Mouse (Mus musculus) midbrain, embryonic 13.5 days (tissue): ENCODE data around the gene Asic2. TPM values are rescaled to one million over a fixed set of nuclear protein-coding genes. Genes with fewer than 3 reads are reported as not detected.

Experiments used
- ATAC-seq: fragments of 200-750 bp; cut with Nextera tagmentation; 2 replicates; pipeline ENCODE4 v1.8.0; 2017; ENCODE audit warnings: mild to moderate bottlenecking, moderate TSS enrichment, moderate library complexity
- H3K27ac ChIP-seq: fragments of 300-500 bp; sonication (generic); 2 replicates; pipeline ENCODE4 v1.5.1; 2015; ENCODE audit warnings: inconsistent platforms, mild to moderate bottlenecking, moderate library complexity
- H3K27me3 ChIP-seq: fragments of 300-500 bp; sonication (generic); 2 replicates; pipeline ENCODE4 v1.6.1; 2015; ENCODE audit warnings: mild to moderate bottlenecking, inconsistent platforms
- H3K36me3 ChIP-seq: fragments of 300-500 bp; sonication (generic); 2 replicates; pipeline ENCODE4 v1.6.1; 2015; ENCODE audit warnings: mild to moderate bottlenecking, inconsistent platforms
- H3K4me1 ChIP-seq: fragments of 300-500 bp; sonication (generic); replicated peaks from 2 replicates; pipeline ENCODE4 v1.6.1; 2015; ENCODE audit warnings: inconsistent platforms
- H3K4me2 ChIP-seq: fragments of 300-500 bp; sonication (generic); replicated peaks from 2 replicates; pipeline ENCODE4 v1.6.1; 2015; ENCODE audit warnings: moderate library complexity, mild to moderate bottlenecking, inconsistent platforms
- H3K4me3 ChIP-seq: fragments of 300-500 bp; sonication (generic); replicated peaks from 2 replicates; pipeline ENCODE4 v1.5.1; 2015; ENCODE audit warnings: mild to moderate bottlenecking, inconsistent platforms
- H3K9ac ChIP-seq: fragments of 300-500 bp; sonication (generic); replicated peaks from 2 replicates; pipeline ENCODE4 v1.6.1; 2015; ENCODE audit warnings: mild to moderate bottlenecking, inconsistent platforms
- H3K9me3 ChIP-seq: fragments of 300-500 bp; sonication (generic); 2 replicates; pipeline ENCODE4 v1.6.1; 2016; ENCODE audit warnings: mild to moderate bottlenecking, inconsistent platforms
- WGBS: fragments of 180-500 bp; shearing (Covaris S2); methylation state at CpG from one replicate; pipeline ENCODE4 v1.1.7; 2015; 5-methylcytosine and 5-hydroxymethylcytosine counted together
- polyA plus RNA-seq: library from polyadenylated mRNA; unstranded; fragments of >200 nt; fragmentation: Nextera tagmentation; extraction: Ambion mirVana; gene quantifications from 2 replicates; pipeline ENCODE4 v1.2.1, GENCODE M21; 2015

The Asic2 gene
- polyA plus RNA-seq, 1 experiment from 2014 or later = 5.0 TPM

GRCm38 (mm10) chr11:81132669-81133068 lies 835.6 kb downstream of the Asic2 start:
- H3K36me3 ChIP-seq = no peaks in the 10 kb centered on the region
- H3K9me3 ChIP-seq = no peaks in the 10 kb centered on the region
- no peak overlapping the region for H3K27ac ChIP-seq
- WGBS = 95% methylated on average over 7 of the region's 7 CpGs
- no peak overlapping the region for H3K9ac ChIP-seq
- H3K4me2 ChIP-seq = no peak overlapping the region
- H3K4me1 ChIP-seq = peaks cover 12% of the 10 kb centered on the region
- H3K27me3 ChIP-seq = no peaks in the 10 kb centered on the region
- no peak overlapping the region for H3K4me3 ChIP-seq
- ATAC-seq = no peak

GRCm38 (mm10) chr11:81124363-81124762 lies 843.9 kb downstream of the Asic2 start:
- Histone ChIP-seq H3K4me2 (no peak overlapping the region), H3K9ac (no peak overlapping the region), H3K9me3 (no peaks in the 10 kb centered on the region), H3K4me3 (no peak overlapping the region), H3K27me3 (no peaks in the 10 kb centered on the region), H3K36me3 (no peaks in the 10 kb centered on the region), H3K27ac (no peak overlapping the region), H3K4me1 (peaks cover 14% of the 10 kb centered on the region)
- 95% methylated on average over 6 of the region's 6 CpGs for WGBS
- ATAC-seq = no peak

- 46% methylated on average over 8 of the region's 8 CpGs for WGBS
- H3K27ac ChIP-seq = no peak overlapping the region
- H3K9ac ChIP-seq = no peak overlapping the region
- ATAC-seq = 0 out of 2 replicates have a peak, but pooled peaks have one; percentile 34
- H3K9me3 ChIP-seq = no peaks in the 10 kb centered on the region
- H3K4me1 ChIP-seq = peaks cover 25% of the 10 kb centered on the region
- H3K36me3 ChIP-seq = no peaks in the 10 kb centered on the region
- H3K27me3 ChIP-seq = no peaks in the 10 kb centered on the region
- no peak overlapping the region for H3K4me3 ChIP-seq
- H3K4me2 ChIP-seq = no peak overlapping the region
Observed at GRCm38 (mm10) chr11:81120024-81120576, 848.2 kb downstream of the Asic2 start.

GRCm38 (mm10) chr11:81118055-81118454 lies 850.2 kb downstream of the Asic2 start:
- no peak overlapping the region for H3K4me3 ChIP-seq
- no peaks in the 10 kb centered on the region for H3K27me3 ChIP-seq
- WGBS = 42% methylated on average over 7 of the region's 7 CpGs
- H3K36me3 ChIP-seq = no peaks in the 10 kb centered on the region
- peaks cover 25% of the 10 kb centered on the region for H3K4me1 ChIP-seq
- H3K4me2 ChIP-seq = no peak overlapping the region
- no peak overlapping the region for H3K9ac ChIP-seq
- ATAC-seq = no peak
- H3K9me3 ChIP-seq = no peaks in the 10 kb centered on the region
- no peak overlapping the region for H3K27ac ChIP-seq

GRCm38 (mm10) chr11:81115666-81116065 lies 852.6 kb downstream of the Asic2 start:
- no peak overlapping the region for H3K27ac ChIP-seq
- H3K36me3 ChIP-seq = no peaks in the 10 kb centered on the region
- ATAC-seq = no peak
- H3K4me1 ChIP-seq = peaks cover 18% of the 10 kb centered on the region
- H3K27me3 ChIP-seq = no peaks in the 10 kb centered on the region
- no peaks in the 10 kb centered on the region for H3K9me3 ChIP-seq
- no peak overlapping the region for H3K9ac ChIP-seq
- H3K4me3 ChIP-seq = no peak overlapping the region
- 45% methylated on average over 9 of the region's 9 CpGs for WGBS
- H3K4me2 ChIP-seq = no peak overlapping the region

GRCm38 (mm10) chr11:81111626-81112025 lies 856.6 kb downstream of the Asic2 start:
- Histone ChIP-seq H3K9ac (no peak overlapping the region), H3K36me3 (no peaks in the 10 kb centered on the region), H3K4me3 (no peak overlapping the region), H3K27ac (no peak overlapping the region), H3K4me1 (peaks cover 7% of the 10 kb centered on the region; the same call in 1 of the 2 replicates), H3K4me2 (no peak overlapping the region), H3K27me3 (no peaks in the 10 kb centered on the region), H3K9me3 (no peaks in the 10 kb centered on the region)
- no peak for ATAC-seq
- WGBS = 79% methylated on average over 2 of the region's 2 CpGs

GRCm38 (mm10) chr11:81110049-81110448 lies 858.2 kb downstream of the Asic2 start:
- peaks cover 7% of the 10 kb centered on the region; the same call in 1 of the 2 replicates for H3K4me1 ChIP-seq
- H3K4me3 ChIP-seq = no peak overlapping the region
- ATAC-seq = no peak
- no peaks in the 10 kb centered on the region for H3K27me3 ChIP-seq
- no peaks in the 10 kb centered on the region for H3K9me3 ChIP-seq
- H3K9ac ChIP-seq = no peak overlapping the region
- H3K4me2 ChIP-seq = no peak overlapping the region
- no peak overlapping the region; the same call in 1 of the 2 replicates for H3K27ac ChIP-seq
- no peaks in the 10 kb centered on the region for H3K36me3 ChIP-seq
- WGBS = 62% methylated on average over 6 of the region's 6 CpGs

- WGBS = 88% methylated on average over 1 of the region's 1 CpGs
- H3K27ac ChIP-seq = no peak overlapping the region
Observed at GRCm38 (mm10) chr11:81106949-81107348, 861.3 kb downstream of the Asic2 start.

GRCm38 (mm10) chr11:81100829-81101228 lies 867.4 kb downstream of the Asic2 start:
- ATAC-seq = no peak
- WGBS = 78% methylated on average over 6 of the region's 6 CpGs
- Histone ChIP-seq H3K36me3 (no peaks in the 10 kb centered on the region), H3K27ac (no peak overlapping the region), H3K9ac (no peak overlapping the region), H3K27me3 (no peaks in the 10 kb centered on the region), H3K9me3 (no peaks in the 10 kb centered on the region), H3K4me2 (no peak overlapping the region), H3K4me3 (no peak overlapping the region), H3K4me1 (no peaks in the 10 kb centered on the region)

More at GRCm38 (mm10) chr11:81106949-81107348, 861.3 kb downstream of the Asic2 start:
- ATAC-seq = no peak
- Histone ChIP-seq H3K4me2 (no peak overlapping the region), H3K4me1 (peaks cover 7% of the 10 kb centered on the region; the same call in 1 of the 2 replicates), H3K9ac (no peak overlapping the region), H3K9me3 (no peaks in the 10 kb centered on the region), H3K27me3 (no peaks in the 10 kb centered on the region), H3K4me3 (no peak overlapping the region), H3K36me3 (no peaks in the 10 kb centered on the region)

GRCm38 (mm10) chr11:81096011-81096410 lies 872.2 kb downstream of the Asic2 start:
- no peaks in the 10 kb centered on the region for H3K4me1 ChIP-seq

GRCm38 (mm10) chr11:81094581-81094980 lies 873.7 kb downstream of the Asic2 start:
- H3K27ac ChIP-seq = no peak overlapping the region
- no peak overlapping the region for H3K4me2 ChIP-seq
- no peak overlapping the region for H3K4me3 ChIP-seq
- no peak for ATAC-seq
- H3K9me3 ChIP-seq = no peaks in the 10 kb centered on the region
- WGBS = 81% methylated on average over 8 of the region's 8 CpGs
- no peaks in the 10 kb centered on the region for H3K4me1 ChIP-seq
- H3K27me3 ChIP-seq = no peaks in the 10 kb centered on the region
- H3K36me3 ChIP-seq = no peaks in the 10 kb centered on the region
- no peak overlapping the region for H3K9ac ChIP-seq

More at GRCm38 (mm10) chr11:81096011-81096410, 872.2 kb downstream of the Asic2 start:
- Histone ChIP-seq H3K9me3 (no peaks in the 10 kb centered on the region), H3K36me3 (no peaks in the 10 kb centered on the region), H3K27me3 (no peaks in the 10 kb centered on the region), H3K4me3 (no peak overlapping the region), H3K9ac (no peak overlapping the region), H3K4me2 (no peak overlapping the region), H3K27ac (no peak overlapping the region)
- no peak for ATAC-seq
- 86% methylated on average over 6 of the region's 6 CpGs for WGBS

GRCm38 (mm10) chr11:81092161-81092560 lies 876.1 kb downstream of the Asic2 start:
- Histone ChIP-seq H3K27me3 (no peaks in the 10 kb centered on the region), H3K27ac (no peak overlapping the region), H3K4me2 (no peak overlapping the region), H3K9ac (no peak overlapping the region), H3K36me3 (no peaks in the 10 kb centered on the region), H3K9me3 (no peaks in the 10 kb centered on the region), H3K4me1 (no peaks in the 10 kb centered on the region), H3K4me3 (no peak overlapping the region)
- WGBS = 86% methylated on average over 2 of the region's 2 CpGs
- ATAC-seq = no peak

- H3K36me3 ChIP-seq = no peaks in the 10 kb centered on the region
- no peak overlapping the region for H3K9ac ChIP-seq
- no peaks in the 10 kb centered on the region for H3K27me3 ChIP-seq
- H3K4me3 ChIP-seq = no peak overlapping the region
- H3K4me1 ChIP-seq = peaks cover 9% of the 10 kb centered on the region
- no peak overlapping the region for H3K4me2 ChIP-seq
- WGBS = 84% methylated on average over 4 of the region's 4 CpGs
- no peaks in the 10 kb centered on the region for H3K9me3 ChIP-seq
- ATAC-seq = no peak
- H3K27ac ChIP-seq = no peak overlapping the region
Observed at GRCm38 (mm10) chr11:81083822-81084221, 884.4 kb downstream of the Asic2 start.
